ENCODE assay signal across 8 mouse cellular contexts in genomic region chr4:120616199-120617025, GRCm38 (mm10). TPM values are rescaled to one million over a fixed set of nuclear protein-coding genes. Genes with fewer than 3 reads are reported as not detected.
DNase-seq lines count a peak whose midpoint lies in the region; ATAC-seq and TF ChIP-seq lines count a peak whose summit lies in the region.

No protein-coding gene starts in this region.

- WGBS in midbrain, embryonic 10.5 days: 60% methylated on average over 12 of the region's 13 CpGs
- WGBS in midbrain, embryonic 15.5 days: 59% methylated on average over 13 of the region's 13 CpGs
- WGBS in heart, embryonic 14.5 days: 51% methylated on average over 13 of the region's 13 CpGs
- WGBS in small intestine, adult 2 months: 26% methylated on average over 13 of the region's 13 CpGs

- no peak overlapping the region for H3K9ac ChIP-seq in midbrain, embryonic 15.5 days
- H3K9ac ChIP-seq in heart, embryonic 14.5 days (ENCODE audit: low read length): peak overlapping the region; percentile 66

- H3K36me3 ChIP-seq in midbrain, embryonic 10.5 days: no peaks in the 10 kb centered on the region
- H3K36me3 ChIP-seq in midbrain, embryonic 15.5 days (replicated peaks): no peaks in the 10 kb centered on the region
- H3K36me3 ChIP-seq in heart, embryonic 14.5 days (ENCODE audit: control insufficient read depth, insufficient read depth, low read length): no peaks in the 10 kb centered on the region
- no peaks in the 10 kb centered on the region for H3K36me3 ChIP-seq in small intestine, adult 2 months (ENCODE audit: control insufficient read depth, insufficient read depth, low read length)

- TF ChIP-seq POLR2A in small intestine, adult 2 months (IDR thresholded peaks at IDR 0.05; ENCODE audit: low read depth, low read length): no peak

- H3K9me3 ChIP-seq in midbrain, embryonic 10.5 days (replicated peaks): no peaks in the 10 kb centered on the region
- no peaks in the 10 kb centered on the region for H3K9me3 ChIP-seq in midbrain, embryonic 15.5 days
- H3K9me3 ChIP-seq in heart, embryonic 14.5 days (ENCODE audit: control insufficient read depth, low read length): no peaks in the 10 kb centered on the region

- peaks cover 50% of the 10 kb centered on the region for H3K4me1 ChIP-seq in midbrain, embryonic 10.5 days
- H3K4me1 ChIP-seq in midbrain, embryonic 15.5 days: peaks cover 20% of the 10 kb centered on the region
- peaks cover 25 to 36% of the 10 kb centered on the region in 2 experiments for H3K4me1 ChIP-seq in heart, embryonic 14.5 days (ENCODE audit: control insufficient read depth in 2 of 2, insufficient read depth in 2 of 2, low read length in 2 of 2)
- H3K4me1 ChIP-seq in small intestine, adult 2 months (ENCODE audit: control insufficient read depth, insufficient read depth, insufficient read length, low read length): peaks cover 15% of the 10 kb centered on the region

- H3K27ac ChIP-seq in midbrain, embryonic 10.5 days (replicated peaks): peak overlapping the region; percentile 67
- H3K27ac ChIP-seq in midbrain, embryonic 15.5 days: no peak overlapping the region
- peak overlapping the region; percentile 99 to 100 for H3K27ac ChIP-seq in heart, embryonic 14.5 days (replicated peaks in 1 of 2; ENCODE audit: control insufficient read depth in 1 of 2, insufficient read depth in 1 of 2, low read depth in 2 of 2, low read length in 2 of 2)
- peak overlapping the region; percentile 76 for H3K27ac ChIP-seq in small intestine, adult 2 months (ENCODE audit: insufficient read depth, low read depth, low read length)

- ATAC-seq in midbrain, embryonic 15.5 days (replicated peaks): no peak
- no peak for ATAC-seq in heart, embryonic 14.5 days (ENCODE audit: insufficient number of reproducible peaks, insufficient read depth, low FRiP score, low read depth)
- ATAC-seq in monocyte, adult 5-6 weeks (replicated peaks; ENCODE audit: insufficient number of reproducible peaks, low FRiP score, low TSS enrichment, poor library complexity, severe bottlenecking): no peak

- TF ChIP-seq CTCF in small intestine, adult 2 months (IDR thresholded peaks at IDR 0.05; ENCODE audit: extremely low read depth, insufficient read length, insufficient replicate concordance, low read depth, low read length): no peak

- peaks cover 5% of the 10 kb centered on the region; the same call in 1 of the 2 replicates for H3K27me3 ChIP-seq in midbrain, embryonic 10.5 days (ENCODE audit: low read depth, poor library complexity, severe bottlenecking)
- no peaks in the 10 kb centered on the region for H3K27me3 ChIP-seq in midbrain, embryonic 15.5 days (replicated peaks)
- H3K27me3 ChIP-seq in heart, embryonic 14.5 days (ENCODE audit: control insufficient read depth, insufficient read depth, low read length): no peaks in the 10 kb centered on the region
- no peaks in the 10 kb centered on the region for H3K27me3 ChIP-seq in small intestine, adult 2 months (ENCODE audit: control insufficient read depth, insufficient read depth, low read length)

- peak; percentile 85 for DNase-seq in cerebellum, adult 11-12 months
- no peak for DNase-seq in cerebellum, postnatal 4 days (ENCODE audit: low spot score in 2 of 2)
- no peak for DNase-seq in midbrain, embryonic 10.5 days (ENCODE audit: low spot score)
- DNase-seq in right cerebral cortex, adult 2 months (ENCODE audit: low spot score in 2 of 2): no peak

- H3K4me2 ChIP-seq in midbrain, embryonic 15.5 days: no peak overlapping the region
- 0 out of 2 replicates have a peak overlapping the region, but pooled peaks have one; percentile 2 for H3K4me2 ChIP-seq in heart, embryonic 14.5 days (ENCODE audit: low read length)

- no peak overlapping the region for H3K4me3 ChIP-seq in midbrain, embryonic 10.5 days
- H3K4me3 ChIP-seq in midbrain, embryonic 15.5 days: no peak overlapping the region
- no peak overlapping the region for H3K4me3 ChIP-seq in heart, embryonic 14.5 days (ENCODE audit: control insufficient read depth in 1 of 2, insufficient read depth in 1 of 2, low read depth in 1 of 2, low read length in 2 of 2)
- no peak overlapping the region for H3K4me3 ChIP-seq in small intestine, adult 2 months (ENCODE audit: low read depth, low read length)

RNA-seq across cellular contexts. Expression of gene Gm8439, which starts 27.9 kb away (rescaled TPM):
- polyA plus RNA-seq in midbrain, embryonic 10.5 days (2016; fragmentation: Nextera tagmentation; extraction: Ambion mirVana): not detected in 2 replicates
- not detected in 2 replicates for polyA plus RNA-seq in midbrain, embryonic 15.5 days (2015; fragmentation: Nextera tagmentation; extraction: Ambion mirVana)
- not detected in 2 replicates for polyA plus RNA-seq in heart, embryonic 14.5 days (2014; fragmentation: Nextera tagmentation; extraction: Ambion mirVana)
- polyA plus RNA-seq in small intestine, adult 2 months (2012; rRNA removed): not detected in 2 replicates
- total RNA-seq in monocyte, adult 5-6 weeks (2017): not detected in 3 replicates

RNA-seq across cellular contexts. Expression of gene Ctps, which starts 46.3 kb away (rescaled TPM):
- polyA plus RNA-seq in midbrain, embryonic 10.5 days (2016; fragmentation: Nextera tagmentation; extraction: Ambion mirVana): 131 and 142 TPM in 2 replicates
- polyA plus RNA-seq in midbrain, embryonic 15.5 days (2015; fragmentation: Nextera tagmentation; extraction: Ambion mirVana): 70.9 and 78.4 TPM in 2 replicates
- 104 and 109 TPM in 2 replicates for polyA plus RNA-seq in heart, embryonic 14.5 days (2014; fragmentation: Nextera tagmentation; extraction: Ambion mirVana)
- polyA plus RNA-seq in small intestine, adult 2 months (2012; rRNA removed): 1.5 and 1.9 TPM in 2 replicates
- total RNA-seq in monocyte, adult 5-6 weeks (2017): 2.9 to 8.2 TPM (median 6.6 TPM) in 3 replicates

RNA-seq across cellular contexts. Expression of gene Cited4, which starts 50.0 kb away (rescaled TPM):
- polyA plus RNA-seq in midbrain, embryonic 10.5 days (2016; fragmentation: Nextera tagmentation; extraction: Ambion mirVana): 8.5 and 12.7 TPM in 2 replicates
- polyA plus RNA-seq in midbrain, embryonic 15.5 days (2015; fragmentation: Nextera tagmentation; extraction: Ambion mirVana): 0.53 and 0.82 TPM in 2 replicates
- 24.2 and 27.1 TPM in 2 replicates for polyA plus RNA-seq in heart, embryonic 14.5 days (2014; fragmentation: Nextera tagmentation; extraction: Ambion mirVana)
- 18.6 and 21.0 TPM in 2 replicates for polyA plus RNA-seq in small intestine, adult 2 months (2012; rRNA removed)
- total RNA-seq in monocyte, adult 5-6 weeks (2017): 2.3 to 15.8 TPM (median 14.1 TPM) in 3 replicates

Comparison
In these comparisons a context has a peak if more than half of its experiments do, and no peak if none do; other contexts are left out.
1. RNA of gene Ctps, which starts 46.3 kb away (polyA plus RNA-seq): 131 to 142 TPM in midbrain, embryonic 10.5 days, 104 to 109 TPM in heart, embryonic 14.5 days and 70.9 to 78.4 TPM in midbrain, embryonic 15.5 days; 1.5 to 1.9 TPM in small intestine, adult 2 months; every median in the first group is over 10 times any median in the second.